ENCODE assay signal across 8 mouse cellular contexts in genomic region chr14:53132390-53132789, GRCm38 (mm10).
DNase-seq lines count a peak whose midpoint lies in the region; ATAC-seq and TF ChIP-seq lines count a peak whose summit lies in the region.
"Not testable (repeated sequence)": the region's sequence is repeated elsewhere in the genome, so short reads cannot be mapped to it uniquely, and the experiment has no call there.

No protein-coding gene starts in this region.

- not testable (repeated sequence) for H3K9ac ChIP-seq in MEL (ENCODE audit: control insufficient read depth, low read depth, low read length, poor library complexity, severe bottlenecking)

- peak in 2 of 3 experiments; percentile 10 to 38; a peak in 3 of 6 replicates for TF ChIP-seq CTCF in MEL (IDR thresholded peaks at IDR 0.05 in 2 of 3, conservative IDR thresholded peaks at IDR 0.05 in 1 of 3; ENCODE audit: control insufficient read depth in 1 of 3, insufficient read depth in 1 of 3, low read depth in 2 of 3, low read length in 3 of 3, poor library complexity in 1 of 3, severe bottlenecking in 1 of 3)
- peak; percentile 73 for TF ChIP-seq CTCF in brain, embryonic 14.5 days (IDR thresholded peaks at IDR 0.05; ENCODE audit: borderline replicate concordance, extremely low read depth, insufficient read depth, insufficient read length)
- peak; percentile 10; the same call in 1 of the 2 replicates for TF ChIP-seq CTCF in embryonic fibroblast, embryonic 13.5 days (IDR thresholded peaks at IDR 0.05; ENCODE audit: borderline replicate concordance, insufficient read depth, low read length)

- H3K9me3 ChIP-seq in MEL (replicated peaks; ENCODE audit: insufficient read depth, low read length), result not testable (repeated sequence)

- TF ChIP-seq EP300 in MEL (IDR thresholded peaks at IDR 0.05; ENCODE audit: low read depth in 1 of 2, low read length in 2 of 2), result not testable (repeated sequence)

- H3K4me1 ChIP-seq in MEL (ENCODE audit: control insufficient read depth in 1 of 2, insufficient read depth in 2 of 2, low read length in 2 of 2); embryonic fibroblast, embryonic 13.5 days (ENCODE audit: control insufficient read depth, insufficient read depth, low read length): not testable (repeated sequence)

- H3K79me2 ChIP-seq in MEL (ENCODE audit: control insufficient read depth, insufficient read depth, low read length, poor library complexity), result not testable (repeated sequence)

- not testable (repeated sequence) for H3K27me3 ChIP-seq in MEL (ENCODE audit: control insufficient read depth in 1 of 2, insufficient read depth in 2 of 2, low read length in 2 of 2)

- DNase-seq in MEL (ENCODE audit: low read depth, low spot score), result peak; percentile 27
- peak; percentile 41 for DNase-seq in brain, embryonic 14.5 days (ENCODE audit: low read depth)
- DNase-seq in layer of hippocampus, adult 11-12 months (ENCODE audit: low spot score), result peak; percentile 5
- DNase-seq in lung, postnatal 36 days, result peak; percentile 6
- peak; percentile 65 for DNase-seq in retina, postnatal 1 day
- peak; percentile 69 for DNase-seq in thymus, postnatal 25 days

- H3K27ac ChIP-seq in MEL (ENCODE audit: control insufficient read depth, low read depth, low read length); embryonic fibroblast, embryonic 13.5 days (ENCODE audit: insufficient read depth, low read length): not testable (repeated sequence)

- not testable (repeated sequence) for H3K4me3 ChIP-seq in MEL (ENCODE audit: control insufficient read depth in 1 of 2, insufficient read depth in 1 of 2, low read depth in 2 of 2, low read length in 2 of 2); embryonic fibroblast, embryonic 13.5 days (ENCODE audit: insufficient read depth, low read length)

- not testable (repeated sequence) for TF ChIP-seq RAD21 in MEL (IDR thresholded peaks at IDR 0.05; ENCODE audit: low read depth, low read length)

- not testable (repeated sequence) for TF ChIP-seq POLR2A in MEL (IDR thresholded peaks at IDR 0.05; ENCODE audit: control insufficient read depth in 1 of 2, insufficient read depth in 1 of 2, low read depth in 1 of 2, low read length in 2 of 2, poor library complexity in 1 of 2); brain, embryonic 14.5 days (IDR thresholded peaks at IDR 0.05; ENCODE audit: borderline replicate concordance, extremely low read depth, insufficient read depth, insufficient read length, poor library complexity, severe bottlenecking); embryonic fibroblast, embryonic 13.5 days (IDR thresholded peaks at IDR 0.05; ENCODE audit: low read depth, low read length)

- peak; percentile 66 to 68 for ATAC-seq in hematopoietic stem cell, adult 5-6 weeks (replicated peaks in 1 of 2; ENCODE audit: insufficient read depth in 1 of 2, low FRiP score in 2 of 2, low TSS enrichment in 1 of 2, low read depth in 1 of 2, poor library complexity in 2 of 2, severe bottlenecking in 2 of 2)

- not testable (repeated sequence) for H3K36me3 ChIP-seq in MEL (ENCODE audit: control insufficient read depth in 1 of 2, insufficient read depth in 2 of 2, low read length in 2 of 2)

Comparison
In these comparisons a context has a peak if more than half of its experiments do, and no peak if none do; other contexts are left out.
1. DNase-seq: peak in every context shown above with its lines; median percentile 69 in thymus, postnatal 25 days; 65 in retina, postnatal 1 day; 41 in brain, embryonic 14.5 days; 27 in MEL; 6 in lung, postnatal 36 days; 5 in layer of hippocampus, adult 11-12 months.
2. CTCF ChIP-seq: peak in every context shown above with its lines; median percentile 73 in brain, embryonic 14.5 days; 24 in MEL; 10 in embryonic fibroblast, embryonic 13.5 days.